ENCODE assay signal across 25 mouse cellular contexts in genomic region chr6:40120176-40120575, GRCm38 (mm10).
A peak's percentile ranks its signal among the peaks of the same experiment; 100 is the strongest.
DNase-seq lines count a peak whose midpoint lies in the region; ATAC-seq and TF ChIP-seq lines count a peak whose summit lies in the region.
"Had no signal": no experiment of that assay in that cellular context is flagged by ENCODE, and none has a peak within 500 bp of the region (broad histone marks: within the 10 kb centered on the region; RNA-seq: fewer than 3 reads in every experiment).

No protein-coding gene starts in this region.

- no peak overlapping the region for H3K9ac ChIP-seq in hindbrain, postnatal 0 days (replicated peaks; ENCODE audit: low read length)
- no peak overlapping the region for H3K9ac ChIP-seq in hindbrain, embryonic 16.5 days (ENCODE audit: low read depth, low read length)
- H3K9ac ChIP-seq in midbrain, embryonic 16.5 days (ENCODE audit: low read depth, low read length): no peak overlapping the region
- no peak overlapping the region for H3K9ac ChIP-seq in midbrain, embryonic 13.5 days (replicated peaks)
- no peak overlapping the region for H3K9ac ChIP-seq in stomach, postnatal 0 days (ENCODE audit: low read length)
- H3K9ac ChIP-seq: forebrain, postnatal 0 days; heart, embryonic 13.5 days; hindbrain, embryonic 14.5 days; intestine, embryonic 15.5 days had no signal

- H3K36me3 ChIP-seq in hindbrain, postnatal 0 days (ENCODE audit: insufficient read depth, low read length): no peaks in the 10 kb centered on the region
- H3K36me3 ChIP-seq in hindbrain, embryonic 16.5 days (ENCODE audit: control insufficient read depth, insufficient read depth, low read length): no peaks in the 10 kb centered on the region
- no peaks in the 10 kb centered on the region for H3K36me3 ChIP-seq in midbrain, embryonic 16.5 days (ENCODE audit: control insufficient read depth, insufficient read depth, low read length)
- H3K36me3 ChIP-seq in midbrain, embryonic 13.5 days: no peaks in the 10 kb centered on the region
- H3K36me3 ChIP-seq in stomach, postnatal 0 days (ENCODE audit: control insufficient read depth, insufficient read depth, low read length): no peaks in the 10 kb centered on the region
- H3K36me3 ChIP-seq: heart, embryonic 13.5 days; intestine, embryonic 15.5 days had no signal

- no peak for TF ChIP-seq EP300 in stomach, postnatal 0 days (optimal IDR thresholded peaks at IDR 0.05)

- WGBS in hindbrain, postnatal 0 days: 76% methylated on average over 2 of the region's 2 CpGs
- 87% methylated on average over 2 of the region's 2 CpGs for WGBS in hindbrain, embryonic 16.5 days
- WGBS in midbrain, embryonic 16.5 days: 54% methylated on average over 2 of the region's 2 CpGs
- 68% methylated on average over 2 of the region's 2 CpGs for WGBS in midbrain, embryonic 13.5 days
- 85% methylated on average over 2 of the region's 2 CpGs for WGBS in stomach, postnatal 0 days

- H3K27me3 ChIP-seq in hindbrain, postnatal 0 days (ENCODE audit: insufficient read depth, low read length): no peaks in the 10 kb centered on the region
- H3K27me3 ChIP-seq in hindbrain, embryonic 16.5 days (replicated peaks; ENCODE audit: control insufficient read depth, insufficient read depth, low read length): no peaks in the 10 kb centered on the region
- no peaks in the 10 kb centered on the region for H3K27me3 ChIP-seq in midbrain, embryonic 16.5 days (ENCODE audit: control insufficient read depth, insufficient read depth, low read depth, low read length)
- H3K27me3 ChIP-seq in midbrain, embryonic 13.5 days: no peaks in the 10 kb centered on the region
- no peaks in the 10 kb centered on the region for H3K27me3 ChIP-seq in stomach, postnatal 0 days (ENCODE audit: control insufficient read depth, insufficient read depth, low read length)
- H3K27me3 ChIP-seq: heart, embryonic 13.5 days; intestine, embryonic 15.5 days had no signal

- no peaks in the 10 kb centered on the region for H3K9me3 ChIP-seq in hindbrain, postnatal 0 days (ENCODE audit: low read length)
- H3K9me3 ChIP-seq in hindbrain, embryonic 16.5 days (ENCODE audit: control insufficient read depth, low read length): no peaks in the 10 kb centered on the region
- H3K9me3 ChIP-seq in midbrain, embryonic 16.5 days (replicated peaks; ENCODE audit: control insufficient read depth, low read length, poor library complexity, severe bottlenecking): no peaks in the 10 kb centered on the region
- no peaks in the 10 kb centered on the region for H3K9me3 ChIP-seq in midbrain, embryonic 13.5 days
- H3K9me3 ChIP-seq in stomach, postnatal 0 days (ENCODE audit: control insufficient read depth, low read length): no peaks in the 10 kb centered on the region
- H3K9me3 ChIP-seq: heart, embryonic 13.5 days; intestine, embryonic 15.5 days had no signal

- no peak for TF ChIP-seq CTCF in hindbrain, postnatal 0 days (IDR thresholded peaks at IDR 0.05; ENCODE audit: low read depth)
- no peak for TF ChIP-seq CTCF in stomach, postnatal 0 days (IDR thresholded peaks at IDR 0.05; ENCODE audit: low read depth)

- DNase-seq in cerebellum, postnatal 14 days: peak; percentile 46 to 52
- DNase-seq in cerebellum, adult 11-12 months: no peak
- peak; percentile 55 for DNase-seq in hindbrain, postnatal 0 days (ENCODE audit: low spot score)
- no peak for DNase-seq in stomach, postnatal 0 days (ENCODE audit: low spot score)
- DNase-seq: adrenal gland, postnatal 10 days; cerebellum, adult 11 months; cerebellum, adult 8-10 months; cerebellum, postnatal 25 days; embryo, embryonic 11 days; forebrain, postnatal 0 days; gastrocnemius, adult 2 months; gastrocnemius, postnatal 14 days; heart, adult 18-20 months; heart, postnatal 14 days; heart, postnatal 4 days; kidney, adult 11 months had no signal

- H3K4me1 ChIP-seq in hindbrain, postnatal 0 days (ENCODE audit: insufficient read depth, low read length): peaks cover 9% of the 10 kb centered on the region
- peaks cover 10% of the 10 kb centered on the region for H3K4me1 ChIP-seq in hindbrain, embryonic 16.5 days (ENCODE audit: control insufficient read depth, insufficient read depth, low read depth, low read length)
- H3K4me1 ChIP-seq in midbrain, embryonic 16.5 days (ENCODE audit: control insufficient read depth, insufficient read depth, low read length): peaks cover 37% of the 10 kb centered on the region
- peaks cover 27% of the 10 kb centered on the region for H3K4me1 ChIP-seq in midbrain, embryonic 13.5 days (replicated peaks)
- no peaks in the 10 kb centered on the region for H3K4me1 ChIP-seq in stomach, postnatal 0 days (replicated peaks; ENCODE audit: control insufficient read depth, insufficient read depth)
- H3K4me1 ChIP-seq: heart, embryonic 13.5 days; intestine, embryonic 15.5 days had no signal

- H3K4me2 ChIP-seq in hindbrain, postnatal 0 days (ENCODE audit: low read depth, low read length): no peak overlapping the region
- H3K4me2 ChIP-seq in hindbrain, embryonic 16.5 days (ENCODE audit: low read length): no peak overlapping the region
- no peak overlapping the region for H3K4me2 ChIP-seq in midbrain, embryonic 16.5 days (ENCODE audit: low read length)
- no peak overlapping the region for H3K4me2 ChIP-seq in midbrain, embryonic 13.5 days (replicated peaks)
- H3K4me2 ChIP-seq in stomach, postnatal 0 days (replicated peaks; ENCODE audit: low read depth): no peak overlapping the region
- H3K4me2 ChIP-seq: heart, embryonic 13.5 days; hindbrain, embryonic 14.5 days; intestine, embryonic 15.5 days had no signal

- no peak overlapping the region for H3K27ac ChIP-seq in hindbrain, postnatal 0 days
- H3K27ac ChIP-seq in hindbrain, embryonic 16.5 days (ENCODE audit: low read depth, low read length): no peak overlapping the region
- peak overlapping the region; percentile 2; the same call in 1 of the 2 replicates for H3K27ac ChIP-seq in midbrain, embryonic 16.5 days (ENCODE audit: low read length)
- H3K27ac ChIP-seq in midbrain, embryonic 13.5 days: no peak overlapping the region
- H3K27ac ChIP-seq in stomach, postnatal 0 days (replicated peaks): no peak overlapping the region
- H3K27ac ChIP-seq: gastrocnemius, adult 2 months; heart, embryonic 13.5 days; hindbrain, embryonic 14.5 days; intestine, embryonic 15.5 days had no signal

- no peak for ATAC-seq in hindbrain, postnatal 0 days
- no peak for ATAC-seq in hindbrain, embryonic 16.5 days
- no peak for ATAC-seq in midbrain, embryonic 16.5 days
- ATAC-seq in midbrain, embryonic 13.5 days: no peak
- no peak for ATAC-seq in stomach, postnatal 0 days (ENCODE audit: low FRiP score, low TSS enrichment)
- ATAC-seq: activated CD4-positive, CD25-positive, alpha-beta regulatory T cell, adult 4 months; CD4-positive, CD25-positive, alpha-beta regulatory T cell, adult 4 months; forebrain, embryonic 14.5 days; forebrain, postnatal 0 days; intestine, embryonic 15.5 days had no signal

- no peak overlapping the region for H3K4me3 ChIP-seq in hindbrain, postnatal 0 days (ENCODE audit: low read length)
- no peak overlapping the region for H3K4me3 ChIP-seq in hindbrain, embryonic 16.5 days (ENCODE audit: low read length)
- no peak overlapping the region for H3K4me3 ChIP-seq in midbrain, embryonic 16.5 days (ENCODE audit: low read depth, low read length)
- no peak overlapping the region for H3K4me3 ChIP-seq in midbrain, embryonic 13.5 days (replicated peaks)
- H3K4me3 ChIP-seq in stomach, postnatal 0 days (ENCODE audit: low read depth, low read length): no peak overlapping the region
- H3K4me3 ChIP-seq: gastrocnemius, adult 2 months; heart, embryonic 13.5 days; intestine, embryonic 15.5 days had no signal

Comparison
In these comparisons a context has a peak if more than half of its experiments do, and no peak if none do; other contexts are left out.
1. DNase-seq: peak in cerebellum, postnatal 14 days (2 of 2) and hindbrain, postnatal 0 days (single experiment); none in cerebellum, adult 11-12 months (single experiment) and stomach, postnatal 0 days (single experiment).